Mouse (Mus musculus) lung, embryonic 14.5 days (tissue): ENCODE data around the gene Retreg1. TPM values are rescaled to one million over a fixed set of nuclear protein-coding genes. Genes with fewer than 3 reads are reported as not detected.

ENCODE experiments used
- ATAC-seq: fragments of 200-750 bp; cut with Nextera tagmentation; 2 replicates; pipeline ENCODE4 v1.8.0; 2017; ENCODE audit warnings: mild to moderate bottlenecking, moderate TSS enrichment, moderate library complexity; ENCODE audit not compliant: insufficient read depth
- DNase-seq: peaks from one replicate; pipeline ENCODE4 v3.0.0-alpha.2; 2015
- H3K27ac ChIP-seq: fragments of 300-500 bp; sonication (generic); 2 replicates; pipeline ENCODE4 v1.5.1; 2014; ENCODE audit warnings: low read depth, mild to moderate bottlenecking, moderate library complexity
- H3K27me3 ChIP-seq: fragments of 300-500 bp; sonication (generic); 2 replicates; pipeline ENCODE4 v1.6.1; 2014; ENCODE audit warnings: low read length, control low read depth; ENCODE audit not compliant: insufficient read depth
- H3K36me3 ChIP-seq: fragments of 300-500 bp; sonication (generic); 2 replicates; pipeline ENCODE4 v1.6.1; 2014; ENCODE audit warnings: control low read depth; ENCODE audit not compliant: insufficient read depth
- H3K4me1 ChIP-seq: fragments of 300-500 bp; sonication (generic); 2 replicates; pipeline ENCODE4 v1.6.1; 2014; ENCODE audit warnings: antibody characterized with exemption, control low read depth; ENCODE audit not compliant: insufficient read depth
- H3K4me2 ChIP-seq: fragments of 300-500 bp; sonication (generic); 2 replicates; pipeline ENCODE4 v1.6.1; 2014; ENCODE audit warnings: mild to moderate bottlenecking
- H3K4me3 ChIP-seq: fragments of 300-500 bp; sonication (generic); 2 replicates; pipeline ENCODE4 v1.5.1; 2014; ENCODE audit warnings: low read depth, low read length
- H3K9ac ChIP-seq: fragments of 300-500 bp; sonication (generic); 2 replicates; pipeline ENCODE4 v1.6.1; 2014
- H3K9me3 ChIP-seq: fragments of 300-500 bp; sonication (generic); 2 replicates; pipeline ENCODE4 v1.6.1; 2016; ENCODE audit warnings: low read depth, low read length, control low read depth
- CTCF ChIP-seq: IDR thresholded peaks from 2 replicates; pipeline ENCODE4 v1.5.1; 2016; ENCODE audit warnings: antibody characterized with exemption, low read depth
- WGBS: fragments of 180-500 bp; shearing (Covaris S2); extraction: QIAGEN DNeasy Blood & Tissue Kit; methylation state at CpG from one replicate; pipeline ENCODE4 v1.1.7; 2014; 5-methylcytosine and 5-hydroxymethylcytosine counted together
- polyA plus RNA-seq: library from polyadenylated mRNA; unstranded; fragments of >200 nt; fragmentation: Nextera tagmentation; extraction: Ambion mirVana; gene quantifications from 2 replicates; pipeline ENCODE4 v1.2.1, GENCODE M21; 2014

Gene Retreg1
- polyA plus RNA-seq, 1 experiment from 2014 or later: 5.0 TPM

DNA sequence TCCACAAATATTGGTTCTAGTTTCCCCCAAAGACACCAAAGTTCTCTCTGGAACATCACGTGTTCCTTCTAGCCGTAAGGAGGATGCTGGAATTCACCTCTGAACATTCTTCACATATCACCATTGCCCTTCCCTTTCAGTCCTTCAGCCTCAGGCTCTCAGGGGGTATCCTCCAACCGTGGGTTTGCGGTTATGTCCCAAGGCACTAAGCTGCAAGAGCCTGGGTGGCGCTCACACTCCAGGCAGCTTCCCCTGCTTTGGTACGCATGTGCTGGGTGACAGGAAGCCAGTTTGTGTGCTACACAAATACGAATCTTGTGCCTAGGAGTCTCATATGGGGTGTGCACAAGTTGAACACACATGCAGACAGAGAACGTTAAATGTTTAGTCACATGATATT lies 104.4 kb downstream of the Retreg1 start:
- 78% methylated on average over 8 of the region's 8 CpGs for WGBS
- TF ChIP-seq CTCF: no peak
- no peak for ATAC-seq

DNA sequence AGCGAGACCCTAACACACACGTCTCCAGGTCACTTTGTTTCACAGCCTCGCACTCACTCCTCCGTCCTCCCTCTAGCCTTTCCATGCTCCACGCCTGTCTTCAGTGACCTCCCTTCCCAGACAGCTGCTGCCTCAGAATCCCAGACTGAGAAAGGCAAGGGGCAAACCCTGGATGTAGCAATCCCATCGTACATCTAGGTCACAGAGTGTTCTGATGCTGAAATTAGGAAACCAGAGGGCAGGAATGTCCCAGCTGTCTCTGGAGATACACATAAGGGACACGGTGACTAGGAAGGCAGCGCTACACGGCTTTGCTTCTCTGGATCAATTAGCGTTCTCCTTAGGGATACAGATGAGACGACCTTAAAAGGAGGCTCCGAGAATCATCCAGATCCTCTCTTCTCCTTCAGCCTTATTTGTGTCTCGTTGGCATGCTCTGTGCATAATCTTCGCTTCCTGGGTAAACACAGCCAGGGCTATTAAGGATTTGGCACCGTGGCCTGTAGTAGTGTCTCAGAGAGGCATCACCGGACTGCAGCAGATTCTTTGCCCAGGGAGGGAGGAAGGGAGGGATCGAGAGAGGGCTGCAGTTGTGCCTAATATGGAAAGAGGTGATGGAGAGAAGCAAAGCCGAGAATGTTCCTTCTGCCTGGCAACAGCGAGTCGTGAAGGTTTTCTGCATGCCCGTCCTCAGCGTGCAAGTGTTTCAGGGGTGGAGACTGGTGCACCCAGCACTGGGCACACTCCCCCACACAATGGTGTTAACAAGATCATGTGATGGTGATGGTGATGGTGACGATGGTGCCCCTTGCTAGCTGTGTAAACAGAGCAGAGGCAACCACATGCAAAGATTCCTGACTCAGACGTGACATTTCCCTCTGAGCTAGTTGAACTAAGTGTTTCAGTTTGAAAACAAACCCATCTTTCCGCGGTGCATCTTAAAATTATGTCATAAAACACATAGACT lies 105.6 kb downstream of the Retreg1 start:
- no peaks in the 10 kb centered on the region for H3K4me1 ChIP-seq
- H3K4me3 ChIP-seq: no peak overlapping the region
- TF ChIP-seq CTCF: no peak
- WGBS: 67% methylated on average over 26 of the region's 26 CpGs
- no peak overlapping the region for H3K27ac ChIP-seq
- no peak for ATAC-seq
- no peak overlapping the region for H3K9ac ChIP-seq
- no peaks in the 10 kb centered on the region for H3K27me3 ChIP-seq
- H3K4me2 ChIP-seq: no peak overlapping the region
- no peaks in the 10 kb centered on the region for H3K9me3 ChIP-seq
- no peaks in the 10 kb centered on the region for H3K36me3 ChIP-seq
- DNase-seq: no peak

More for the DNA sequence above, 104.4 kb downstream of the Retreg1 start:
- Histone ChIP-seq H3K4me3 (no peak overlapping the region), H3K36me3 (no peaks in the 10 kb centered on the region), H3K9ac (no peak overlapping the region), H3K9me3 (no peaks in the 10 kb centered on the region), H3K4me2 (no peak overlapping the region), H3K27me3 (no peaks in the 10 kb centered on the region), H3K27ac (no peak overlapping the region), H3K4me1 (no peaks in the 10 kb centered on the region)
- DNase-seq: no peak

DNA sequence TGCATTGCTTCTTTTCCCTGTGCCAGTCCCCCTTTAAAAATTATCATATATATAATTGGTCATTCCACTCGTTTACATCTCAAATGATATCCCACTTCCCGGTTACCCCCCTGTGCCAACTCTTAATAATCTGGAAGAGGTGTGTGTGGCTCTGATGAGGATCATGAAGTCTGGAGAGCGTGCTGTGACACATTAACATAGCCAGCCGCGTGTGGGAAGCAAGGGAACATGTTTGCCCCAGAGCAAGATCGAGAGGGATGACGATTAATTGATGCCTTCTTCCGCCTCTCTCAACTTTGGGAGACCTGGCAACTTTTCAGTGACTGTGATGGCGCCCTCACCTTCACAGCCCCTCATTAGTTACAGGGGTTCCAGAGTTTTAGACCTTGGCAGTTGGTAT lies 106.7 kb downstream of the Retreg1 start:
- Histone ChIP-seq H3K36me3 (no peaks in the 10 kb centered on the region), H3K4me1 (no peaks in the 10 kb centered on the region), H3K9me3 (no peaks in the 10 kb centered on the region), H3K9ac (no peak overlapping the region), H3K27me3 (no peaks in the 10 kb centered on the region), H3K4me3 (no peak overlapping the region), H3K4me2 (no peak overlapping the region), H3K27ac (no peak overlapping the region)
- 75% methylated on average over 9 of the region's 9 CpGs for WGBS
- no peak for DNase-seq
- TF ChIP-seq CTCF: no peak
- no peak for ATAC-seq

DNA sequence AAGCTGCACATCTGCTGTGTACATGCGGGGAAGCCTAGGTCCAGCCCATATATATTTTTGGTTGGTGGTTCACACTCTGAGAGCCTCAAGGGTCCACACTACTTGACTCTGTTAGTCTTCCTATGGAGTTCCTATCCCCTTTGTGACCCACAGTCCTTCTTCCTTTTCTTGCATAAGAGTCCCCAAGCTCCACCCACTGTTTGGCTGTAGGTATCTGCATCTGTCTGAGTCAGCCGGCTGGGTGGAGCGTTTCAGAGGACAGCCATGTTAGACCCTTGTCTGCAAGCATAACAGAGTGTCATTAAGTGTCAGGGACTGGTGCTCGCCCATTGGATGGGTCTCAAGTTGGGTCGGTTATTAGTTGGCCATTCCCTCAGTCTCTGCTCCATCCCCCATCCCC lies 107.6 kb downstream of the Retreg1 start:
- Histone ChIP-seq H3K4me2 (no peak overlapping the region), H3K9me3 (no peaks in the 10 kb centered on the region), H3K4me1 (no peaks in the 10 kb centered on the region), H3K27ac (no peak overlapping the region), H3K27me3 (no peaks in the 10 kb centered on the region), H3K36me3 (no peaks in the 10 kb centered on the region), H3K4me3 (no peak overlapping the region), H3K9ac (no peak overlapping the region)
- DNase-seq: no peak
- 67% methylated on average over 5 of the region's 5 CpGs for WGBS
- no peak for TF ChIP-seq CTCF
- no peak for ATAC-seq

DNA sequence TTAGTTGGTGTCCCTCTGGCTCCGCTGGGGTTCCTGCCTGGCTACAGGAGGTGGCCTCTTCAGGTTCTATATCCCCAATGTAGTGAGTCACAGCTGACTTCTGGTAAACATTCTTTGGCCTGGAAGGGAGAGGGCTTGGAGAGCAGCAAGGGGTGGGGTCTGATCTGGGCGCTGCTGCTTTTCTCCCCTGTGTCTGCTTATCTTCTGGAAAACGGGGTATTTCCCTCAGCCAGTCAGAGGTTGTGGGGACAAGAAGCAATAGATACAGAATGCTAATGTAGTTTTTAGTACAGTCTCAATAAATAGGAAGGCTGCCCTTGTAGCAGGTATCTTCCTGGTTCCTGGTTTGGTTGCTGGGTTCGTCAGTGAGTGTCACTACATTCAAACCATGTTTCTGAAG lies 108.1 kb downstream of the Retreg1 start:
- WGBS: 69% methylated on average over 4 of the region's 4 CpGs
- Histone ChIP-seq H3K9ac (no peak overlapping the region), H3K4me2 (no peak overlapping the region)

DNA sequence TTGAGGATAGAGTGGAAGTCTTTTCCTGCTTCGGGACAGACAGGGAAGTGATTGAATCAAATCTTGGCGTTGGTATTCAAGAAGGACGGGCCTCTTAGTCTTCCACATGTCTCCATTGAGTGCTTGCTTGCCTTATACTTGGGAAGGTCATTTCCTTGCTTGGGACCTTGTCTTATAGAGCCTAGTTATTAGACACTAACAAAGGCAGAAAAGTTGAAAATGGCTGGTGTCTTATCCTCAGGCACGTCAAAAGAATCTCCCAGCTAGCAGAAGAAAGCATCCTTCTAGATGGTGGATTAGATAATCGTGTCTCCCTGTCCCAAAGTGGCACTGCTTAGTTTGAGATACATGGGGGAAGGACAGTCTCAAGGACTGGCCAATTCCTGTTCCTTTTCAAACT lies 113.0 kb downstream of the Retreg1 start:
- Histone ChIP-seq H3K4me3 (no peak overlapping the region), H3K9ac (no peak overlapping the region), H3K27me3 (no peaks in the 10 kb centered on the region), H3K4me2 (no peak overlapping the region), H3K27ac (no peak overlapping the region), H3K9me3 (no peaks in the 10 kb centered on the region), H3K36me3 (no peaks in the 10 kb centered on the region), H3K4me1 (no peaks in the 10 kb centered on the region)
- no peak for TF ChIP-seq CTCF
- DNase-seq: no peak
- 54% methylated on average over 5 of the region's 5 CpGs for WGBS
- no peak for ATAC-seq

More for the DNA sequence above, 108.1 kb downstream of the Retreg1 start:
- Histone ChIP-seq H3K36me3 (no peaks in the 10 kb centered on the region), H3K9me3 (no peaks in the 10 kb centered on the region), H3K4me1 (no peaks in the 10 kb centered on the region), H3K27ac (no peak overlapping the region), H3K27me3 (no peaks in the 10 kb centered on the region), H3K4me3 (no peak overlapping the region)
- TF ChIP-seq CTCF: no peak
- ATAC-seq (no peak), DNase-seq (no peak)

DNA sequence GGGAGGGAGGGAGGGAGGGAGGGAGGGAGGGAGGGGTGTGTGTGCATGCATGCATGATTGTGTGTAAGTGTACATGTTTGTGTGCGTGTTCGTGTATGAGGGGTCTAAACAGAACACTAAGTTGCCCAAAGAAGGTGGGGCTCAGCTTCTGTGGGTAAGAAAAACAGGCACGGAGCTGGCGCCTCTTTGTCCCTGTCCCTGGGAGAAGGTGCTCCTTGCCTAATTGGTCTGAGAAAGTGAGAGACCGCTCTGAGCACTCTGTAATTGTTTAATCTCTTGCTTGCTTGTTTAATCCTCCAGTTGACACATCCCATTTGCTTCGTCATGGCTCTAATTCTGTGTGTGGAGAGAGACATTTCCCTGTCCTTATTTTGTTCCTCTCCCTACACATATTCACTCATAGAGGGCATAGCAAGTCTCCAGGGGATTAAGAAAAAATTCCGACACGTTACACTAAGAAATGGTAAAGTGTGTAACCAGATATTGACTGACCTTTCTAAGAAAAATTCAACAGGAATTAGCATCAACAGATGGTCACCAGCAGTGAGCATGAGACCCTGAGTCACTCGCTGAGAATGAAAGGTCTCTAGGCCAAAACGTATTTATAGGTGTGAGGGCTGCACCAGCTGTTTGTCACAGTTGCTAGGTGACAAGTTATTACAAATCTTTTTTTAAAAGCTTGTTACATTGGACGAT lies 113.6 kb downstream of the Retreg1 start:
- TF ChIP-seq CTCF: no peak
- ATAC-seq (no peak), DNase-seq (no peak)
- H3K4me2 ChIP-seq: no peak overlapping the region
- H3K4me1 ChIP-seq: no peaks in the 10 kb centered on the region
- no peak overlapping the region for H3K9ac ChIP-seq
- H3K36me3 ChIP-seq: no peaks in the 10 kb centered on the region
- no peak overlapping the region for H3K4me3 ChIP-seq
- WGBS: 50% methylated on average over 11 of the region's 11 CpGs
- no peaks in the 10 kb centered on the region for H3K27me3 ChIP-seq
- H3K27ac ChIP-seq: no peak overlapping the region
- no peaks in the 10 kb centered on the region for H3K9me3 ChIP-seq
